Mouse (Mus musculus) liver, adult 2 months (tissue): Measurements from ENCODE around the gene Spg7.

Experiments
- CTCF ChIP-seq: fragments of 200-500 bp; IDR thresholded peaks from 2 replicates; pipeline ENCODE4 v1.5.1; 2011; ENCODE audit warnings: low read depth, low read length, control low read depth
- POLR2A ChIP-seq: fragments of 200-500 bp; IDR thresholded peaks from 2 replicates; pipeline ENCODE4 v1.6.1; 2011; ENCODE audit warnings: low read length, control low read depth; ENCODE audit not compliant: insufficient read depth; ENCODE audit errors: extremely low read depth

GRCm38 (mm10) chr8:123022727-123023126 is 40.0 kb upstream of the Spg7 start:
- TF ChIP-seq CTCF: no peak
- TF ChIP-seq POLR2A: no peak
